Mouse (Mus musculus): Measurements from ENCODE around the gene Irgq. TPM values are rescaled to one million over a fixed set of nuclear protein-coding genes. Genes with fewer than 3 reads are reported as not detected.

Irgq gene
- total RNA-seq, 2 experiments from 2014 or later = 12.3 to 13.0 TPM

Other genes with a start within 250 kb of the Irgq start
- 1 to 10 TPM; 2.9 to 3.2 TPM for gene Zfp61, start 229.5 kb upstream of the Irgq start, total RNA-seq (2021)
- gene Zfp94, start 214.0 kb upstream of the Irgq start, total RNA-seq (2021) = 1 to 10 TPM; 1.3 to 1.8 TPM
- not detected for gene Tescl, start 196.8 kb upstream of the Irgq start, total RNA-seq (2021)
- not detected for gene Lypd5, start 181.5 kb upstream of the Irgq start, total RNA-seq (2021)
- under 1 TPM; 0.13 to 0.70 TPM for gene Kcnn4, start 160.4 kb upstream of the Irgq start, total RNA-seq (2021)
- gene Smg9, start 131.1 kb upstream of the Irgq start, total RNA-seq (2021) = 10 to 100 TPM in 1 of 2 experiments, 1 to 10 TPM in 1; 8.2 to 11.0 TPM
- not detected for gene Irgc1, start 78.4 kb upstream of the Irgq start, total RNA-seq (2021)
- gene Plaur, start 68.2 kb upstream of the Irgq start, total RNA-seq (2021) = under 1 TPM in 1 of 2 experiments, not detected in 1; 0.75 TPM
- 1 to 10 TPM; 4.4 to 4.5 TPM for gene Cadm4, start 48.7 kb upstream of the Irgq start, total RNA-seq (2021)
- gene Zfp428, start 23.7 kb upstream of the Irgq start, total RNA-seq (2021) = 1 to 10 TPM; 4.0 TPM
- gene AC161166.1, start 18.2 kb upstream of the Irgq start, total RNA-seq (2021) = not detected
- gene Pinlyp, start 15.4 kb downstream of the Irgq start, total RNA-seq (2021) = not detected
- 10 to 100 TPM; 15.8 to 17.5 TPM for gene Xrcc1, start 15.6 kb downstream of the Irgq start, total RNA-seq (2021)
- gene Ethe1, start 56.9 kb downstream of the Irgq start, total RNA-seq (2021) = 10 to 100 TPM; 21.6 to 25.9 TPM
- under 1 TPM in 1 of 2 experiments, not detected in 1; 0.13 TPM for gene Zfp575, start 57.0 kb downstream of the Irgq start, total RNA-seq (2021)
- under 1 TPM; 0.59 to 0.70 TPM for gene Phldb3, start 80.1 kb downstream of the Irgq start, total RNA-seq (2021)
- not detected for gene Lypd3, start 105.9 kb downstream of the Irgq start, total RNA-seq (2021)
- gene Tex101, start 146.0 kb downstream of the Irgq start, total RNA-seq (2021) = not detected
- gene BC049730, start 178.6 kb downstream of the Irgq start, total RNA-seq (2021) = not detected
- not detected for gene Gm4763, start 196.2 kb downstream of the Irgq start, total RNA-seq (2021)
- gene Cd177, start 229.6 kb downstream of the Irgq start, total RNA-seq (2021) = not detected
- gene Ceacam10, start 246.5 kb downstream of the Irgq start, total RNA-seq (2021) = not detected

Data from gastrocnemius, postnatal 25 days (tissue).